Mouse (Mus musculus) CD4-positive, CD25-positive, alpha-beta regulatory T cell, adult 2 months (primary cell): ENCODE results near the gene Myocos.
A peak's percentile ranks its signal among the peaks of the same experiment; 100 is the strongest.

Experiments used
- DNase-seq: peaks from one replicate; pipeline ENCODE4 v3.0.0-alpha.2; 2012; ENCODE audit warnings: low read depth, low spot score

Myocos gene

GRCm38 (mm10) chr1:162615511-162615910 is 42.5 kb downstream of the Myocos start:
- DNase-seq, result peak; percentile 76

GRCm38 (mm10) chr1:162611191-162611590 is 46.8 kb downstream of the Myocos start:
- DNase-seq, result no peak

- DNase-seq, result no peak
These were observed 48.3 kb downstream of the Myocos start for GRCm38 (mm10) chr1:162609633-162610250.

- DNase-seq, result no peak
These were observed 49.9 kb downstream of the Myocos start for GRCm38 (mm10) chr1:162608127-162608526.

- DNase-seq, result no peak
These were observed 56.7 kb downstream of the Myocos start for GRCm38 (mm10) chr1:162601288-162601687.

- no peak for DNase-seq
These were observed 58.4 kb downstream of the Myocos start for GRCm38 (mm10) chr1:162599617-162600016.

GRCm38 (mm10) chr1:162597379-162598102 is 60.5 kb downstream of the Myocos start:
- DNase-seq, result no peak
